9 mouse cellular contexts compared by ENCODE assay signal in genomic region chr11:46039335-46039734, GRCm38 (mm10). TPM values are rescaled to one million over a fixed set of nuclear protein-coding genes. Genes with fewer than 3 reads are reported as not detected.
DNase-seq lines count a peak whose midpoint lies in the region; ATAC-seq and TF ChIP-seq lines count a peak whose summit lies in the region.
"Had no signal": no experiment of that assay in that cellular context is flagged by ENCODE, and none has a peak within 500 bp of the region (broad histone marks: within the 10 kb centered on the region; RNA-seq: fewer than 3 reads in every experiment).

No protein-coding gene starts in this region.

- H3K27ac ChIP-seq in kidney, adult 2 months (ENCODE audit: insufficient read depth, low read depth, low read length), result peak overlapping the region; percentile 8; the same call in 1 of the 2 replicates

- no peak for DNase-seq in frontal cortex, postnatal 25 days (ENCODE audit: low spot score in 2 of 2)
- DNase-seq in right cerebral cortex, postnatal 14 days, result peak; percentile 9
- DNase-seq in right cerebral cortex, postnatal 36 days (ENCODE audit: low spot score in 2 of 2), result no peak
- DNase-seq in kidney, adult 2 months, result peak; percentile 64
- peak; percentile 12 for DNase-seq in naive thymus-derived CD4-positive, alpha-beta T cell, adult 2 months (ENCODE audit: low read depth)
- no peak for DNase-seq in cerebellum, postnatal 36 days
- DNase-seq in neural tube, embryonic 10.5 days (ENCODE audit: extremely low spot score, low spot score), result no peak

- no peak for TF ChIP-seq CTCF in kidney, adult 2 months (conservative IDR thresholded peaks at IDR 0.05; ENCODE audit: insufficient read depth, insufficient read length, low read depth, low read length)

- TF ChIP-seq POLR2A in kidney, adult 2 months (IDR thresholded peaks at IDR 0.05; ENCODE audit: low read depth, low read length), result no peak

- H3K4me3 ChIP-seq in kidney, adult 2 months (ENCODE audit: insufficient read depth, low read depth, low read length), result peak overlapping the region; percentile 7
- H3K4me3 ChIP-seq: myocyte had no signal

- H3K36me3 ChIP-seq in kidney, adult 2 months (ENCODE audit: control insufficient read depth, insufficient read depth, low read length), result no peaks in the 10 kb centered on the region

- no peaks in the 10 kb centered on the region for H3K27me3 ChIP-seq in kidney, adult 2 months (replicated peaks; ENCODE audit: control insufficient read depth, insufficient read depth, low read length)

- peak; percentile 91 for ATAC-seq in frontal cortex, adult (ENCODE audit: low TSS enrichment)

- no peaks in the 10 kb centered on the region for H3K4me1 ChIP-seq in kidney, adult 2 months (ENCODE audit: control insufficient read depth, insufficient read depth, low read length)

- WGBS in kidney, adult 2 months, result 14% methylated on average over 11 of the region's 11 CpGs

RNA-seq across cellular contexts. Expression of gene Gm12166, which starts 12.8 kb away (rescaled TPM):
- polyA plus RNA-seq in kidney, adult 2 months (2012; rRNA removed), result 9.6 and 14.2 TPM in 2 replicates

RNA-seq across cellular contexts. Expression of gene Adam19, which starts 16.5 kb away (rescaled TPM):
- polyA plus RNA-seq in kidney, adult 2 months (2012; rRNA removed), result 2.9 and 3.6 TPM in 2 replicates

RNA-seq across cellular contexts. Expression of gene Sox30, which starts 59.2 kb away (rescaled TPM):
- polyA plus RNA-seq in kidney, adult 2 months (2012; rRNA removed), result 0.05 and 0.11 TPM in 2 replicates
- polyA plus RNA-seq: myocyte had no signal

Comparison
In these comparisons a context has a peak if more than half of its experiments do, and no peak if none do; other contexts are left out.
1. DNase-seq: peak in right cerebral cortex, postnatal 14 days (single experiment), kidney, adult 2 months (single experiment) and naive thymus-derived CD4-positive, alpha-beta T cell, adult 2 months (single experiment); none in frontal cortex, postnatal 25 days (0 of 2), right cerebral cortex, postnatal 36 days (0 of 2), cerebellum, postnatal 36 days (0 of 2) and neural tube, embryonic 10.5 days (single experiment).